Mouse (Mus musculus) adrenal gland, adult 8-10 months (tissue): ENCODE results near the gene Cep57l1. TPM values are rescaled to one million over a fixed set of nuclear protein-coding genes. Genes with fewer than 3 reads are reported as not detected.
"Not testable (repeated sequence)": the region's sequence is repeated elsewhere in the genome, so short reads cannot be mapped to it uniquely, and the experiment has no call there.

ENCODE experiments used
- DNase-seq: peaks from one replicate; pipeline ENCODE4 v3.0.0; 2022
- total RNA-seq, 4 experiments: library from RNA; stranded (reverse); gene quantifications; 2 replicates each; pipeline ENCODE4 v1.2.4; 2022

Gene Cep57l1
- total RNA-seq, result 10 to 100 TPM in 2 of 4 experiments, 1 to 10 TPM in 2; 5.8 to 14.5 (median 9.5) TPM

GRCm38 (mm10) chr10:41809771-41810563 lies at the start of gene Cep57l1, which contains the start of gene Sesn1:
Gene Cep57l1, minus strand, starts transcription at chr10:41809871.
Gene Sesn1, plus strand, starts transcription at chr10:41809935.
- peak; percentile 91 for DNase-seq

- DNase-seq, result no peak
These were observed 39.0 kb upstream of the Cep57l1 start for GRCm38 (mm10) chr10:41848721-41849120.

GRCm38 (mm10) chr10:41847737-41848136 lies 38.1 kb upstream of the Cep57l1 start:
- DNase-seq, result no peak

GRCm38 (mm10) chr10:41838911-41839310 lies 29.2 kb upstream of the Cep57l1 start:
- no peak for DNase-seq

GRCm38 (mm10) chr10:41834131-41834530 lies 24.5 kb upstream of the Cep57l1 start:
- DNase-seq, result no peak

GRCm38 (mm10) chr10:41832191-41832590 lies 22.5 kb upstream of the Cep57l1 start:
- no peak for DNase-seq

- peak; percentile 25 for DNase-seq
These were observed 21.3 kb upstream of the Cep57l1 start for GRCm38 (mm10) chr10:41830851-41831522.

GRCm38 (mm10) chr10:41830445-41830844 lies 20.8 kb upstream of the Cep57l1 start:
- no peak for DNase-seq

GRCm38 (mm10) chr10:41829980-41830379 lies 20.3 kb upstream of the Cep57l1 start:
- no peak for DNase-seq

GRCm38 (mm10) chr10:41829191-41829590 lies 19.5 kb upstream of the Cep57l1 start:
- DNase-seq, result no peak

GRCm38 (mm10) chr10:41827784-41828183 lies 18.1 kb upstream of the Cep57l1 start:
- no peak for DNase-seq

- DNase-seq, result no peak
These were observed 16.9 kb upstream of the Cep57l1 start for GRCm38 (mm10) chr10:41826526-41827116.

- DNase-seq, result no peak
These were observed 16.3 kb upstream of the Cep57l1 start for GRCm38 (mm10) chr10:41825996-41826395.

GRCm38 (mm10) chr10:41825041-41825440 lies 15.4 kb upstream of the Cep57l1 start:
- DNase-seq, result no peak

GRCm38 (mm10) chr10:41823916-41824315 lies 14.2 kb upstream of the Cep57l1 start:
- no peak for DNase-seq

- not testable (repeated sequence) for DNase-seq
These were observed 13.6 kb upstream of the Cep57l1 start for GRCm38 (mm10) chr10:41823282-41823675.

GRCm38 (mm10) chr10:41822573-41823281 lies 13.1 kb upstream of the Cep57l1 start:
- DNase-seq, result no peak

GRCm38 (mm10) chr10:41821171-41821570 lies 11.5 kb upstream of the Cep57l1 start:
- no peak for DNase-seq

- no peak for DNase-seq
These were observed 10.7 kb upstream of the Cep57l1 start for GRCm38 (mm10) chr10:41820401-41820800.

GRCm38 (mm10) chr10:41819307-41819706 lies 9.6 kb upstream of the Cep57l1 start:
- DNase-seq, result no peak

- not testable (repeated sequence) for DNase-seq
These were observed 9.0 kb upstream of the Cep57l1 start for GRCm38 (mm10) chr10:41818733-41819070.

- DNase-seq, result no peak
These were observed 8.5 kb upstream of the Cep57l1 start for GRCm38 (mm10) chr10:41818036-41818732.
